Mouse (Mus musculus): ENCODE data around the gene B3gat2.

DNA sequence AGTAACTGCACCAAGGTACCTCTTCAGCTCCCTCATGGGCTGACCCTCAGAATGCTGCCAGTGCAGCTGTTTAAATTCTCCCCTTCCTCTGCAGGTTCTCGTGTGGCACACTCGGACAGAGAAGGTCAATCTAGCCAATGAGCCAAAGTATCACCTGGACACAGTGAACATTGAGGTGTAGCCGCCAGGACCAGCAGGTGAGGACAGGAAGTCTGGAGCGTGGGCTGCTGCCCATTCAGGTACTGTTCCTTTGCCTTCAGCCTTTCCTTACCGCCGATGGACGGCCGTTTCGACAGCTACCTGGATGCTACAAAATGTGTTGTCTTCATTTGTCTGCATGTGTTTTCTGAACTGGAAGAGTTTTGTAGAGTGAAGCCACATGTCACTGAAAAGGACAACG is 83.5 kb downstream of the B3gat2 start:
- TF ChIP-seq CTCF (IDR thresholded peaks at IDR 0.05; ENCODE audit: insufficient read depth, low read length) (no peak), POLR2A (IDR thresholded peaks at IDR 0.05; ENCODE audit: borderline replicate concordance, extremely low read depth, low read depth, low read length) (no peak)

Measured in lung, adult 2 months (tissue).